Mouse (Mus musculus) heart, postnatal 0 days (tissue): ENCODE results near the gene Cers6. TPM values are rescaled to one million over a fixed set of nuclear protein-coding genes. Genes with fewer than 3 reads are reported as not detected.

Source experiments
- ATAC-seq: fragments of 200-750 bp; cut with Nextera tagmentation; 2 replicates; pipeline ENCODE4 v1.8.0; 2017; ENCODE audit warnings: low read depth, moderate number of reproducible peaks, moderate library complexity; ENCODE audit not compliant: insufficient read depth
- DNase-seq: peaks from one replicate; pipeline ENCODE4 v3.0.0-alpha.2; 2016; ENCODE audit warnings: low spot score
- H3K27ac ChIP-seq: fragments of 300-500 bp; sonication (generic); 2 replicates; pipeline ENCODE4 v1.5.1; 2014; ENCODE audit warnings: low read depth, mild to moderate bottlenecking
- H3K27me3 ChIP-seq: fragments of 300-500 bp; sonication (generic); 2 replicates; pipeline ENCODE4 v1.6.1; 2014; ENCODE audit warnings: low read length, mixed read lengths; ENCODE audit not compliant: control insufficient read depth, insufficient read depth
- H3K36me3 ChIP-seq: fragments of 300-500 bp; sonication (generic); replicated peaks from 2 replicates; pipeline ENCODE4 v1.6.1; 2014; ENCODE audit warnings: low read length, mixed read lengths; ENCODE audit not compliant: control insufficient read depth, insufficient read depth
- H3K4me1 ChIP-seq: fragments of 300-500 bp; sonication (generic); 2 replicates; pipeline ENCODE4 v1.6.1; 2014; ENCODE audit warnings: antibody characterized with exemption; ENCODE audit not compliant: control insufficient read depth, insufficient read depth
- H3K4me2 ChIP-seq: fragments of 300-500 bp; sonication (generic); 2 replicates; pipeline ENCODE4 v1.6.1; 2014; ENCODE audit warnings: low read depth, mild to moderate bottlenecking, low read length, moderate library complexity
- H3K4me3 ChIP-seq: fragments of 300-500 bp; sonication (generic); 2 replicates; pipeline ENCODE4 v1.5.1; 2014; ENCODE audit warnings: low read depth, low read length
- H3K9ac ChIP-seq: fragments of 300-500 bp; sonication (generic); replicated peaks from 2 replicates; pipeline ENCODE4 v1.6.1; 2014; ENCODE audit warnings: low read depth, low read length, mixed read lengths
- H3K9me3 ChIP-seq: fragments of 300-500 bp; sonication (generic); replicated peaks from 2 replicates; pipeline ENCODE4 v1.6.1; 2016; ENCODE audit warnings: low read length; ENCODE audit not compliant: control insufficient read depth
- CTCF ChIP-seq: IDR thresholded peaks from 2 replicates; pipeline ENCODE4 v1.5.1; 2016; ENCODE audit warnings: antibody characterized with exemption, control low read depth, low read depth
- EP300 ChIP-seq: IDR thresholded peaks from 2 replicates; pipeline ENCODE4 v1.6.1; 2016; ENCODE audit warnings: antibody characterized with exemption, low read depth
- WGBS: fragments of 180-500 bp; shearing (Covaris S2); extraction: QIAGEN DNeasy Blood & Tissue Kit; methylation state at CpG from one replicate; pipeline ENCODE4 v1.1.7; 2014; 5-methylcytosine and 5-hydroxymethylcytosine counted together
- polyA plus RNA-seq: library from polyadenylated mRNA; unstranded; fragments of >200 nt; fragmentation: Nextera tagmentation; extraction: Ambion mirVana; gene quantifications from 2 replicates; pipeline ENCODE4 v1.2.1, GENCODE M21; 2015
- total RNA-seq: library from RNA; depleted of rRNA; stranded (reverse); fragments of >200 nt; gene quantifications from 2 replicates; pipeline ENCODE4 v1.2.3, GENCODE M21; 2014; ENCODE audit warnings: low replicate concordance; rRNA removed

The Cers6 gene
- total RNA-seq (16.2 and 36.0 TPM in 2 replicates), polyA plus RNA-seq (8.5 and 10.0 TPM in 2 replicates)

DNA sequence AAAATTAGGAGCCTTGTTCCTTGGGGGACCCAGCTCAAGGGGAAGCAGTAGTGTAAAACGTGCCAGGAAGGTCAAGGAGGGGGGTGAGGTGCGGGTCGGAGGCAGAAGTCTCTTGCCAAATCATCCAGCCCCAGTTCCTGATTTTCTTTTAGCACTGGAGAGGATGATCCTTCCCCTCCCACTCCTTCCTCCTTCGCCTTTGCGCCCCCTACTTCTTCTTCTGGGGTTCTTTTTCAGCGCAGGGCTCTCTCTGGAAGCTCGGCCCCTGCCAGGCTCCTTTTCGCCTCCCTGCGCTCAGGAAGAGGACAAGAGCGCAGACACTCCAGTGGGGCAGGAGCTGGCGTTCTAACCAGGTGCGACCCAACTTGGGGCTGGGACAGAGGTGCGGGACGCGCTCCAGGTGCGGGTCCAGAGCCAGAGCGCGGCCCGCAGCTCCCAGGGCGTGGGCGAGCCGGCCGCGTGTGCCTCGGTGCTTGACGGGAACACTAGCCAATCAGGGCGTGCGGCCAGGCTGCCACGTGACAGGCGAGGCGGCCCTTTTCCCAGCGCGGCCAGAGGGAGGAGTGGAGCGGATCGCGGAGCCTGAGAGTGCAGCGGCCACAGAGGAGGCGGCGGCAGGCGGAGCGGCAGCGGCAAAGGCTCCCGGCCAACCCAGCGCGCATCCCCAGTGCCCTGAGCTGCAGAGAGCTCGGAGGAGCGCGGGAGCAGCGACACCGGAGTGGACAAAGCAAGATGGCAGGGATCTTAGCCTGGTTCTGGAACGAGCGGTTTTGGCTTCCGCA is at the start of gene Cers6:
Gene Cers6 (plus strand): TSS at position 538 of the 782 bp plus-strand sequence.
- no peaks in the 10 kb centered on the region for H3K9me3 ChIP-seq
- peak; percentile 28 for TF ChIP-seq CTCF
- no peak for TF ChIP-seq EP300
- H3K36me3 ChIP-seq, result no peaks in the 10 kb centered on the region
- H3K4me1 ChIP-seq, result peaks cover 15% of the 10 kb centered on the region
- no peaks in the 10 kb centered on the region for H3K27me3 ChIP-seq
- under 1% methylated on average over 52 of the region's 53 CpGs for WGBS
- peak within 1 kb of the TSS; percentile 74 for H3K9ac ChIP-seq
- peak within 1 kb of the TSS; percentile 100 for H3K4me2 ChIP-seq
- peak; percentile 95 for DNase-seq
- ATAC-seq, result peak; percentile 99
- H3K27ac ChIP-seq, result peak within 1 kb of the TSS; percentile 82
- H3K4me3 ChIP-seq, result peak within 1 kb of the TSS; percentile 96

- Histone ChIP-seq H3K27ac (no peak overlapping the region), H3K36me3 (no peaks in the 10 kb centered on the region), H3K9me3 (no peaks in the 10 kb centered on the region), H3K27me3 (no peaks in the 10 kb centered on the region), H3K9ac (no peak overlapping the region), H3K4me1 (no peaks in the 10 kb centered on the region), H3K4me3 (no peak overlapping the region), H3K4me2 (no peak overlapping the region)
- no peak for ATAC-seq
- TF ChIP-seq CTCF (no peak), EP300 (no peak)
- WGBS, result 44% methylated on average over 2 of the region's 2 CpGs
- no peak for DNase-seq
Observed at GRCm38 (mm10) chr2:68814409-68814808, 46.8 kb upstream of the Cers6 start.

- ATAC-seq (no peak), DNase-seq (no peak)
- Histone ChIP-seq H3K4me2 (no peak overlapping the region), H3K9me3 (no peaks in the 10 kb centered on the region), H3K27ac (no peak overlapping the region), H3K27me3 (no peaks in the 10 kb centered on the region), H3K4me3 (no peak overlapping the region), H3K4me1 (no peaks in the 10 kb centered on the region), H3K36me3 (no peaks in the 10 kb centered on the region), H3K9ac (no peak overlapping the region)
- whole genome bisulfite sequencing, result 85% methylated on average over 4 of the region's 4 CpGs
- TF ChIP-seq EP300, result no peak
- TF ChIP-seq CTCF, result no peak
Observed at GRCm38 (mm10) chr2:68819040-68819439, 42.2 kb upstream of the Cers6 start.

GRCm38 (mm10) chr2:68822152-68822887 is 38.9 kb upstream of the Cers6 start:
- TF ChIP-seq EP300 (no peak), CTCF (peak; percentile 22; the same call in 1 of the 2 replicates)
- WGBS, result 65% methylated on average over 4 of the region's 4 CpGs
- no peak overlapping the region for H3K9ac ChIP-seq
- no peak overlapping the region for H3K27ac ChIP-seq
- H3K36me3 ChIP-seq, result no peaks in the 10 kb centered on the region
- no peak for ATAC-seq
- DNase-seq, result no peak
- no peaks in the 10 kb centered on the region for H3K27me3 ChIP-seq
- no peak overlapping the region for H3K4me3 ChIP-seq
- H3K9me3 ChIP-seq, result no peaks in the 10 kb centered on the region
- H3K4me1 ChIP-seq, result no peaks in the 10 kb centered on the region
- H3K4me2 ChIP-seq, result no peak overlapping the region

DNA sequence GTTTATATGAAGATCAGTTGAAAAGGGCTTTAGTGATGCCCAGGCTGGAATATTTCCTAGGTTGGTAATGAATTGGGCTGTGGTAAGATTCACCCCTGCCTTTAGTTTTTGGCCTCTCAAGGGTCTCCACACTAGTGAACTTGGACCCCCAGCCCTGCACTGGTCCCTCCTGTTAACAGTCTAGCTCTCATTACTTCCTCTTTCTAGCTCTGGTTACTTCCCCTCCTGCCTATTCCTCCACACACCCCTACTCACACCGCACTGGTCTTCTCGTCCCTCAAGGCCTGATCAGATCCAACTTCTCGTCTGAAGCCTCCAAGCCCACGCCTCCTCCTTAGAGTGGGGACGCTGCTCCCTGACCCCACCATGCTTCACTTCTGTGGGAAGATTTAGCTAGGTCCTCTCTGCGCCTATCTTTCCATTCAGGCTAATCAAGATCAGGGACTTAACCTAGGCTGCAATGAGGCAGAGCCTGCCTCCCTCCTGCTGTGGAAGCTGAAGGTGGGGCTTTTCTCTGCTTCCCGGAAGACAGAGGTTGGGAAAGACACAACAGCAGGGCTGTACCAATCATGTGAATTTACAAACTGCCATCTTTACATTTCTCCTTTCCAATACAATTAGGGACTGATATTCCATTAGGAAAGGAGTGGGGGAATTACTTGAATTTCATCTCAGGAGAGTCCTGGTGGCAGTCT is 35.8 kb upstream of the Cers6 start:
- H3K36me3 ChIP-seq, result no peaks in the 10 kb centered on the region
- H3K4me3 ChIP-seq, result no peak overlapping the region
- ATAC-seq (no peak), DNase-seq (no peak)
- WGBS, result 71% methylated on average over 7 of the region's 7 CpGs
- no peaks in the 10 kb centered on the region for H3K27me3 ChIP-seq
- TF ChIP-seq EP300, result no peak
- no peak for TF ChIP-seq CTCF
- H3K4me1 ChIP-seq, result no peaks in the 10 kb centered on the region
- H3K9me3 ChIP-seq, result no peaks in the 10 kb centered on the region
- no peak overlapping the region for H3K4me2 ChIP-seq
- H3K27ac ChIP-seq, result no peak overlapping the region
- no peak overlapping the region for H3K9ac ChIP-seq
